Mouse (Mus musculus) limb, embryonic 12.5 days (tissue): ENCODE results near the gene Rpsa. TPM values are rescaled to one million over a fixed set of nuclear protein-coding genes. Genes with fewer than 3 reads are reported as not detected.

Experiments used
- ATAC-seq: fragments of 200-750 bp; cut with Nextera tagmentation; 2 replicates; pipeline ENCODE4 v1.8.0; 2017; ENCODE audit warnings: low read depth, moderate TSS enrichment; ENCODE audit not compliant: insufficient number of reproducible peaks, insufficient read depth, low FRiP score, low TSS enrichment
- H3K27ac ChIP-seq: fragments of 300-500 bp; sonication (generic); 2 replicates; pipeline ENCODE4 v1.5.1; 2016; ENCODE audit warnings: mild to moderate bottlenecking, moderate library complexity
- H3K27me3 ChIP-seq: fragments of 300-500 bp; sonication (generic); 2 replicates; pipeline ENCODE4 v1.6.1; 2016; ENCODE audit warnings: mild to moderate bottlenecking, moderate library complexity
- H3K36me3 ChIP-seq: fragments of 300-500 bp; sonication (generic); 2 replicates; pipeline ENCODE4 v1.6.1; 2016; ENCODE audit warnings: mild to moderate bottlenecking, moderate library complexity
- H3K4me1 ChIP-seq: fragments of 300-500 bp; sonication (generic); replicated peaks from 2 replicates; pipeline ENCODE4 v1.6.1; 2016
- H3K4me2 ChIP-seq: fragments of 300-500 bp; sonication (generic); 2 replicates; pipeline ENCODE4 v1.6.1; 2016; ENCODE audit warnings: mild to moderate bottlenecking, moderate library complexity
- H3K4me3 ChIP-seq: fragments of 300-500 bp; sonication (generic); replicated peaks from 2 replicates; pipeline ENCODE4 v1.5.1; 2016; ENCODE audit warnings: mild to moderate bottlenecking
- H3K9ac ChIP-seq: fragments of 300-500 bp; sonication (generic); replicated peaks from 2 replicates; pipeline ENCODE4 v1.6.1; 2016; ENCODE audit warnings: mild to moderate bottlenecking, moderate library complexity
- H3K9me3 ChIP-seq: fragments of 300-500 bp; sonication (generic); 2 replicates; pipeline ENCODE4 v1.6.1; 2016; ENCODE audit warnings: mild to moderate bottlenecking, moderate library complexity
- WGBS: fragments of 180-500 bp; shearing (Covaris S2); methylation state at CpG from one replicate; pipeline ENCODE4 v1.1.7; 2016; 5-methylcytosine and 5-hydroxymethylcytosine counted together
- polyA plus RNA-seq: library from polyadenylated mRNA; unstranded; fragments of >200 nt; fragmentation: Nextera tagmentation; extraction: Ambion mirVana; gene quantifications from 2 replicates; pipeline ENCODE4 v1.2.1, GENCODE M21; 2016

Rpsa gene
- polyA plus RNA-seq, 1 experiment from 2014 or later = 1,159 TPM

DNA sequence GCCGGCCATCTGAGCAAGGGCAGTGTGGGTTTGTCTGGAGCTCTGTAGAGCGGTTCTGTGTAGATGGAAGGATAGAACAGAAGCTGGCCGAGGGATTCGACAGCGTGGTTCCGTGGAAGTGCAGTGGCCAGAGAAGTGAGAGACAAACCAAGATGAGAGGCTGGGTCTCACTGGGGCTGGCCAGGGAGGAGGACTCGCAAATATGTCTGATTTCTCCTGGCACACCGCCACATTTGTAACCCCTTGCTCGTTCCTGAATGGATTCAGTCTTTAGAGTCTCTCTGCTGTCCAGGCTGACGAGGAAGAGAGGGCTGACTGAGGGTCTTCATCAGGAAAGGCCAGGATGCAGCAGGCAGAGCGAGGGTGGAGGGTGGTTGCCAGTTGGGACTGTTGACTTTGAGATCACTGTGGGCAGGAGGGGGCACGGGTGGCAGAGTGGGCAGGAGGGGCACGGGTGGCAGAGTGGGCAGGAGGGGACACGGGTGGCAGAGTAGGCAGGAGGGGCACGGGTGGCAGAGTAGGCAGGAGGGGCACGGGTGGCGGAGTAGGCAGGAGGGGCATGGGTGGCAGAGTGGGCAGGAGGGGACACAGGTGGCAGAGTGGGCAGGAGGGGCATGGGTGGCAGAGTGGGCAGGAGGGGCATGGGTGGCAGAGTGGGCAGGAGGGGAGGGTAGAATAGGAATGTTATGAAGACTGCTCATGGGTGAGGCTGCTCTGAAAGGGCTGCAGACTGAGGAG lies 13.3 kb upstream of the Rpsa start:
- H3K9ac ChIP-seq = 0 out of 2 replicates have a peak overlapping the region, but pooled peaks have one; percentile 8
- no peak overlapping the region for H3K27ac ChIP-seq
- H3K9me3 ChIP-seq = no peaks in the 10 kb centered on the region
- peaks cover 6% of the 10 kb centered on the region for H3K4me1 ChIP-seq
- WGBS = 94% methylated on average over 17 of the region's 17 CpGs
- H3K4me2 ChIP-seq = no peak overlapping the region
- H3K4me3 ChIP-seq = no peak overlapping the region
- ATAC-seq = no peak
- peaks cover 27% of the 10 kb centered on the region; the same call in 1 of the 2 replicates for H3K36me3 ChIP-seq
- no peaks in the 10 kb centered on the region for H3K27me3 ChIP-seq

DNA sequence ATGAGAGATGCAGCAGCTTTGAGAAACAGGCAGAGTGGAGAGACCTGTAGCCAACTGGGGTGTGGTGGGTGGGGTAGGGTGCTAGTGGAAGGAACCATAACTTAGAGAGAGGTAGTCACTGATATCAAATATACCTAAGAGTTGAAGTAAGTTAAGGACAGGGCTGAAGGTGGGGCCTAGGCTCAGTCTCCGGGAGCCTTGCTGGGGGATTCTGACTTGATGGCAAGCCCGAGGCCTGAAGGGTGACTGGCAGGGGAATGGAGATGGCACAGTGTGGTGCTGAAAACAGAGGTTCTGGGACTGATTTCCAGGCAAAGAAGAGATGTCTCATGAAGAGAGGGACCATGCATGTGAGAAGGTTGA lies 12.7 kb upstream of the Rpsa start:
- 0 out of 2 replicates have a peak overlapping the region, but pooled peaks have one; percentile 8 for H3K9ac ChIP-seq
- no peaks in the 10 kb centered on the region for H3K9me3 ChIP-seq
- no peak overlapping the region for H3K27ac ChIP-seq
- no peak overlapping the region for H3K4me3 ChIP-seq
- no peaks in the 10 kb centered on the region for H3K27me3 ChIP-seq
- peaks cover 6% of the 10 kb centered on the region for H3K4me1 ChIP-seq
- WGBS = 91% methylated on average over 2 of the region's 2 CpGs
- no peak for ATAC-seq
- no peak overlapping the region for H3K4me2 ChIP-seq
- peaks cover 33% of the 10 kb centered on the region; the same call in 1 of the 2 replicates for H3K36me3 ChIP-seq

DNA sequence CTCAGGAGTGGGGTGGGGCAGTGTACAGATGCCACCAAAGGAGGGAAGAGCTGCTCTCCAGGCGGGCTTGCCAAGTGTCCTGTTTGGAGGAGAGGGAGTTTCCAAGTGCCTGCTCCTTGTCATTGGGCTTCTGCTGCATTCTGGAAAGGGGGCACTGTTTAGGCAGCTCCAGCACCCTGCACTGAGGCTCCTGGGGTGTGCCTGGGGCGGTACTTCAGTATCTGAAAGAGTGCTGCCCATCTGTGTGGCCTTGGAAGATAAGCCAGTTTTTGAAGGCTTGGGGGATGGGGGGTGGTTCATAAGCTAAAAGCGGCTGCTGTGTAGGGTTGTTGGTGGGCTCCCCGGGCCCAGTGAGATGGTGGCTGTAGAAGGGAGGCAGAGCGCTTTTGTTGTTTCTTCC lies 11.9 kb upstream of the Rpsa start:
- 87% methylated on average over 5 of the region's 5 CpGs for WGBS

DNA sequence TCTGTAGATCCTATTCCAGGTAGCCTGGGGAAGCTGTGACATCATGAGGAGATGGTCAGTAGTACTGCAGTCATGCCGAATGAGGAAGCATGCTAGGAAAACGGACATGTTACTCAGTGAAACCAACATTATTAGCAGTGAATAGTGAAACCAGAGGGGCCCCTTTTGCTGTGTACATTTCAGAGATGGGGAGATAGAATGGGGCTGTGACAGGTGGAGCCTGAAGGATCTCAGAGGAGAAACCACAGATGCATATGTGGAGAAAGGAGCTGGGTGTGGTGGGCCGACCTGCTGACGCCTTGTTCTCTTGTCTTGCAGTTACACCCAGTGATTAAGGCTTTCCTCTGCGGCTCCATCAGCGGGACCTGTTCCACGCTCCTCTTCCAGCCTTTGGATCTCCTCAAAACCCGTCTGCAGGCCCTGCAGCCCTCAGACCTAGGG lies 11.3 kb upstream of the Rpsa start:
- no peak overlapping the region for H3K4me2 ChIP-seq
- H3K27ac ChIP-seq = no peak overlapping the region
- peaks cover 47% of the 10 kb centered on the region for H3K36me3 ChIP-seq
- H3K9me3 ChIP-seq = no peaks in the 10 kb centered on the region
- H3K4me1 ChIP-seq = peaks cover 2% of the 10 kb centered on the region
- H3K27me3 ChIP-seq = no peaks in the 10 kb centered on the region
- no peak overlapping the region for H3K9ac ChIP-seq
- ATAC-seq = no peak
- WGBS = 89% methylated on average over 8 of the region's 8 CpGs
- no peak overlapping the region for H3K4me3 ChIP-seq

More for the DNA sequence above, 11.9 kb upstream of the Rpsa start:
- Histone ChIP-seq H3K36me3 (peaks cover 41% of the 10 kb centered on the region), H3K4me3 (no peak overlapping the region), H3K4me1 (peaks cover 6% of the 10 kb centered on the region), H3K9me3 (no peaks in the 10 kb centered on the region), H3K27me3 (no peaks in the 10 kb centered on the region), H3K27ac (0 out of 2 replicates have a peak overlapping the region, but pooled peaks have one; percentile 12), H3K9ac (no peak overlapping the region), H3K4me2 (no peak overlapping the region)
- no peak for ATAC-seq

DNA sequence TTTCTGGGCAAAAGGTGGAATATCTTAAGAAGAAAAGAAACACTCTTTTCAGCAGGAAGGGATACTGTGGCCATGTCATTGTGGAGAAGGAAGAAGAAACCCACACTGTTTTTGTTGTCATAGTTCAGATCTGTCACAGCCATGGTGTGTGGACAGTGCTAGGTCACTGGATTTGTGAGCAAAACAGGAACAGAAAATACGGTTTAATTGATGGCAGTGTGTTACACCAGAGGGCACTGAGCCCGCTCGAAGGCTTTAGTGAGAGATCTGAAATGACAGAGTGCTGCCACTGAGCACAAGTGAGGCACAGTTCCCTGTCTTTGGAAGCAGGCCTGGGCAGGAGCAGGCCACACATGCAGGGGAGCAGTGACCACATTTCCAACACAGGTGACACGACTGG lies 9.3 kb upstream of the Rpsa start:
- H3K36me3 ChIP-seq = peaks cover 61% of the 10 kb centered on the region
- H3K4me3 ChIP-seq = no peak overlapping the region
- ATAC-seq = no peak
- H3K9me3 ChIP-seq = no peaks in the 10 kb centered on the region
- no peak overlapping the region for H3K9ac ChIP-seq
- WGBS = 90% methylated on average over 4 of the region's 4 CpGs
- H3K27me3 ChIP-seq = no peaks in the 10 kb centered on the region
- no peak overlapping the region for H3K4me2 ChIP-seq
- H3K4me1 ChIP-seq = no peaks in the 10 kb centered on the region
- H3K27ac ChIP-seq = no peak overlapping the region

DNA sequence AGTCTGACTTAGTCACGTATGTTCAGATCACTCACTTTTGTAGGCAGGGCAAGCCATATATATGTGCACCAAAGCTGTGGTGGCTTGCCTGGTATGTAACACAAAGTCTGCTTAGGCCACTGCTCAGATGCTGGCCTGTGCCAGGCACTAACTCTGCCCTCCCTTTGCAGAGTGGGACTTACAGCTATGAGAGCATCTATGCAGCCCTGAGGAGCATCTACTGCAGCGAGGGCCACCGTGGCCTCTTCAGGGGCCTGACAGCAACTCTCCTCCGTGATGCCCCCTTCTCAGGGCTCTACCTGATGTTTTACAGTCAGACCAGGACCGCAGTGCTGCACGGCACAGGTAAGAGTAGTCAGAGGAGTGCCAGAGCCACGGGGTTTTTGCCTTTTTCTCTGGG lies 7.0 kb upstream of the Rpsa start:
- Histone ChIP-seq H3K4me1 (no peaks in the 10 kb centered on the region), H3K9me3 (no peaks in the 10 kb centered on the region), H3K4me3 (no peak overlapping the region), H3K27me3 (no peaks in the 10 kb centered on the region), H3K27ac (no peak overlapping the region), H3K4me2 (no peak overlapping the region), H3K9ac (no peak overlapping the region), H3K36me3 (peaks cover 74% of the 10 kb centered on the region)
- 90% methylated on average over 7 of the region's 7 CpGs for WGBS
- ATAC-seq = no peak

DNA sequence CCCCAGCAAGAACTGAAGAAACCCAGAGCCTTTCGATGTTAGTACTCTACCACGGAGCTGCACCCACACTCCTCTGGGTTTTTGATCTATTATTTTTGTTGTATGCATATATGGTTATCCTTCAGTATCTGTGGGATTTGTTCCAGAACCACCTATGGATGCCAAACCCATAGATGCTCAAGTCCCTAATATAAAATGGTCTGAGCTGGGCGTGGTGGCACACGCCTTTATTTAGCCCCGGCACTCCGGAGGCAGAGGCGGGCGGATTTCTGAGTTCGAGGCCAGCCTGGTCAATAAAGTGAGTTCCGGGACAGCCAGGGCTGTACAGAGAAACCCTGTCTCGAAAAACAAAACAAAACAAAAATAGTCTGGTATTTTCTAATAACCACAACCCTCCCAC lies 621 bp upstream of the Rpsa start:
- Histone ChIP-seq H3K4me3 (peak overlapping the region; percentile 99), H3K36me3 (peaks cover 56% of the 10 kb centered on the region), H3K27me3 (no peaks in the 10 kb centered on the region), H3K9me3 (no peaks in the 10 kb centered on the region), H3K27ac (peak overlapping the region; percentile 85), H3K4me1 (peaks cover 15% of the 10 kb centered on the region), H3K4me2 (peak overlapping the region; percentile 53), H3K9ac (peak overlapping the region; percentile 56)
- 63% methylated on average over 11 of the region's 11 CpGs for WGBS
- 0 out of 2 replicates have a peak, but pooled peaks have one; percentile 4 for ATAC-seq

DNA sequence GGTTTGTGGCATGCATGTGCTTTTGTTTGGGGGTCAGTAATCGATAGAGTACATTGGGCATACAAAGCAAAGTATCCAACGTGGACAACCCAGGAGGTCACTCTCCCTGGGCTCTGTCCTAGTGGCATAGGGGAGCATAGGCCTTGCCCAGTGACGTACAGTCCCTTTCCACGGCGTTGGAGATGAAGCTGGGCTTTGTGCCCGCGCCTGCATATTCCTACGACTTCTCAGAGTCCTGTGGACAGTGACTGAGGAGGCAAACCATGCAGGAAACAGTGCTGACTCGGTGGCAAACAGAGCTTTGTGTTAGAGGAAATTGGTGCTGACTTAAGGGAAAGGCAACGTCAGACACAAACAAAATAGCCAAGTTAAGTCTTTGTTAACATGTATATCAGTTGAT lies 1.8 kb downstream of the Rpsa start:
- H3K4me3 ChIP-seq = peak overlapping the region; percentile 99
- H3K4me1 ChIP-seq = peaks cover 15% of the 10 kb centered on the region
- H3K36me3 ChIP-seq = peaks cover 50% of the 10 kb centered on the region
- H3K4me2 ChIP-seq = peak overlapping the region; percentile 88
- H3K9ac ChIP-seq = peak overlapping the region; percentile 100
- no peak for ATAC-seq
- no peaks in the 10 kb centered on the region for H3K9me3 ChIP-seq
- WGBS = 79% methylated on average over 10 of the region's 10 CpGs
- H3K27ac ChIP-seq = no peak overlapping the region
- H3K27me3 ChIP-seq = no peaks in the 10 kb centered on the region

DNA sequence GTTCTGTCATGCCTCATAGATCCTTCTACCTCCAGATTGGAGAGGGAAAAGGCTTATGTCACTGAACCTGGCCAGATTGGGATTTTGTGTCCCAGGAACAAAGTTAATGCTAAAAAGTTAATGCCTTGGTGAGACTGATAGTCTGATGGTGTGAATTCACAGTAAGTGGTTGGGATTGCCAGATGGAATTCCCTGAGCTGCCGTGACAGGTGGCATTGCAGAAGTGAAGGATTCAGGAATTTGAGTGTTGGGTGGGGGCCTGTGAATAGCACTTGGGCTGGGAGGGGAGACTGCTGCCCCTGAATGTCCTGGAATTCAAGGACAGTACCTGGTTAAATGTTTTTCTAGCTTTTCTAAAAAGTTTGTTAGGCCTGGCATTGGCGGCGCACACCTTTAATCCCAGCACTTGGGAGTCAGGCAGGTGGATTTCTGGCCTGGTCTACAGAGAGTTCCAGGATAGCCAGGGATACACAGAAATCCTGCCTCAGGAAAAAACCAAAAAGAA lies 4.3 kb downstream of the Rpsa start:
- Histone ChIP-seq H3K27ac (no peak overlapping the region), H3K4me1 (peaks cover 14% of the 10 kb centered on the region), H3K9ac (no peak overlapping the region), H3K27me3 (no peaks in the 10 kb centered on the region), H3K4me3 (no peak overlapping the region), H3K36me3 (peaks cover 47% of the 10 kb centered on the region), H3K9me3 (no peaks in the 10 kb centered on the region), H3K4me2 (no peak overlapping the region)
- no peak for ATAC-seq
- 90% methylated on average over 3 of the region's 3 CpGs for WGBS

DNA sequence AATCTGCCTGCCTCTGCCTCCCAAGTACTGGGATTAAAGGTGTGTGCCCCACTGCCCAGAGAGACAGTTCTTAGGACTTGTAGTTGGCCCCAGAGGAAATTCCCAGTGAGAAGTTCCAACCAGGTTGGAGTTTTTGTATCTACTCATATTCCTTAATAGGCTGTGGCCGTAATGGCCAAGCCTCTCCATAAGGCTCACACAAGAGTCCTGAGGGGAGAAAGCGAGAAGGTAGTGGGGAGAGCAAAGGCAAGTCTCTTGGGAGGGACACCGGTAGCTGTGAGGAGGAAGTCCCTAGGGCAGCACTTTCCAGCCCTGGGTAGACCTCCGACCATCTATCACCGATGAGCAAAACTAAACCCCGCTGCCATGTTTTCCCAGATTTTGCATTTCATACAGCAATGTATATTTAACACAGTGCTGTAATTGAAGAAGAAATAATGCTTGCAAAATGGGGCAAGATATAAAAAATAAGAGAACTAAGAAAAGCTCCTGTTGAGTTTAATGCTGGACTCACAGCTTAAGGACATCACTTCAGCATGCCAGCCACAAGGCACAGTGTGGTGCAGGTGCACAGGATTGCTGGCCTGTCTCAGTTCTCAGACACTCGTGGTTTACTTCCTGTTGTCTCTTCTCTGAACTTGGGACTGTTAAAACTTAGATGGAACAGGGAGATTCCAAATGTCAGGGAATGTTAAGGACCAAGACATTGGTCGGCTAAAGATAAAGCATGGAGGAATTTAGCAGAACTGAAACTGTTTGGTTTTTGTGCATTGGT lies 5.7 kb downstream of the Rpsa start:
- peak overlapping the region; percentile 23 for H3K27ac ChIP-seq
- no peaks in the 10 kb centered on the region for H3K27me3 ChIP-seq
- H3K36me3 ChIP-seq = peaks cover 47% of the 10 kb centered on the region
- no peak overlapping the region for H3K4me3 ChIP-seq
- no peak for ATAC-seq
- H3K9me3 ChIP-seq = no peaks in the 10 kb centered on the region
- WGBS = 36% methylated on average over 8 of the region's 8 CpGs
- H3K9ac ChIP-seq = no peak overlapping the region
- H3K4me2 ChIP-seq = no peak overlapping the region
- peaks cover 11% of the 10 kb centered on the region for H3K4me1 ChIP-seq

DNA sequence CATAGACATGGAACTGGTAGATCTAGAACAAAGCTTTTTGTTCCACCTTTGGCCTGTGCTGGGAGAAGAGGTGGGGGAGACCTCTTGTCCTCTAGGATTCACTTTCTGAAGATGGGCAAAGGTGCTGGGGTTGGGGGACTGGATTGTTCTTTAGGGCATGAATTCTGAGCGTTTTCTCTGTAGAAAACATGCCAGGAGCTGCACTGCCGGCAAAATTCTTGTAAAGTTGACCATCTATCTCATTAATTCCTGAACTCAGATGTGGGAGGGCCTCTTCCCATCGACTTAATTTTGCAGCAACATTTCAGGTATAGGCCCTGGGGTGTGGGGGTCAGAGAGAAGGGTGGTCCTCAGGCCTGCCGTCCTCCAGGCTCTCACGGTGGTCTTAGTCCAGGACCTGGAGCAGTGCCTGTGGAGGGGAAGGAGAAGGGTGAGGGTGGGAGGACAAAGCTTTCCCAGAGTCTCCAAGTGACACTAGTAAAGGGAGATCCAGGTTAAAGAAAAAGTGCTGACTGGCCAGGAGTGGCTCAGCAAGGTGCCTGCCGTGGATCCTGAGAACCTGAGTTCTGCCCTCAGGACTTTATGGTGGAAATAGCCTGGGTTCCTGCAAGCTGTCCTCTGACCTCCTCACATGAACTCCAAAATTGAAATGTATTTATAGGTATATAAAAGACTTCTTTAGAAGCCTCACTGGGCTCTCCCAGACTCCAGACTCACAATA lies 6.4 kb downstream of the Rpsa start:
- H3K9ac ChIP-seq = no peak overlapping the region
- WGBS = 46% methylated on average over 6 of the region's 6 CpGs
- ATAC-seq = no peak
- peaks cover 5% of the 10 kb centered on the region for H3K4me1 ChIP-seq
- no peak overlapping the region for H3K4me3 ChIP-seq
- H3K4me2 ChIP-seq = no peak overlapping the region
- no peak overlapping the region for H3K27ac ChIP-seq
- no peaks in the 10 kb centered on the region for H3K27me3 ChIP-seq
- peaks cover 43% of the 10 kb centered on the region for H3K36me3 ChIP-seq
- no peaks in the 10 kb centered on the region for H3K9me3 ChIP-seq
